ENCODE assay signal across 13 mouse cellular contexts in the genomic region with DNA sequence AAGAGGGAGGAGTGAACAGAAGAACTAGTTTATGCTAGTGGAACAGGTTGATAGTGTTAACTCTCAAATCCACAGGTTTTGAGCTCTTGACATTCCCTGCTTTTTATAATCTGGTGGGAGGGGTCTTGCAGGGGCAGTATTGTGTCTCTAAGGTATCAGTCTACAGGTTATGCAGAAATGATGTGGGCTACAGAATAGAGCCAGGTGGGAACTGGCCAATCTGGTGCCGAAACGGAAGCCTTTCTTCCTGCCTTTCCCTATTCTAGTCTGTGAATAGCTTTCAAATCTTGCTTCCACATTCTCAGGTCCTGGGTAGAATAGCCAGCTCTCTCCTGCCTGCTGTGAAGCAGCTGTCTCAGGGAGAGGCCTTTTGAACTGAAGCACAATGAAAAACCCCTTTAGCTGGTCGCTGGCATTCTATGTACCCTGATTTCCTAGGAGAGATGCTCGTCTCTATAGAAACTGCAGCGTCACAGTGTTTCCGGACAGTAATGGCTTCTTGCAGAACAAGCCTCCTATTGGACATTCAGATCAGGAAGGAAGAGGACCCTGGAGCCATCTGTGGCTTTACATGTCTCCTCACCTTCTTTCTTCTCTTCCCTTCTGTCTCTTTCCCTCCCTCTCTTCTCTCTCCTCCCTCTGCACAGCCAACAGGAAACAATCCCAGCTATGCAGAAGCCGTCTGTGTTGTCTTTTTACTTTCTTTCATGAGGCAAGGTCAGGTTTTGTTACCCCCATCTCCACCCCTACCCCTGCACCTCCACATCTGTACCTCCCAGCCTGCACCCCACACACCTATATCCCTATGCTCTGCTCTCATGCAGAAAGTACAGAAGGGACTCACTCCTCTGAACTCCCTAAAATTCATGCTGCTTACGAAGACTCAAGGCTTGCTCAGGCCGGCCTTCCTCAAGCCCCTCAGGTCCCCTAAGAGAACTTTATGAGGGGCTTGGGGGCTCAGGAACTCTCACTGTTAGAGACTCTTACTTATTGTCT.
A peak's percentile ranks its signal among the peaks of the same experiment; 100 is the strongest.
DNase-seq lines count a peak whose midpoint lies in the region; ATAC-seq and TF ChIP-seq lines count a peak whose summit lies in the region.
"Had no signal": no experiment of that assay in that cellular context is flagged by ENCODE, and none has a peak within 500 bp of the region (broad histone marks: within the 10 kb centered on the region; RNA-seq: fewer than 3 reads in every experiment).

No protein-coding gene starts in this region.

- no peaks in the 10 kb centered on the region for H3K9me3 ChIP-seq in embryonic facial prominence, embryonic 11.5 days (replicated peaks; ENCODE audit: control insufficient read depth, low read length)
- no peaks in the 10 kb centered on the region for H3K9me3 ChIP-seq in hindbrain, embryonic 14.5 days (ENCODE audit: control insufficient read depth, low read length)
- no peaks in the 10 kb centered on the region for H3K9me3 ChIP-seq in kidney, embryonic 15.5 days (replicated peaks)
- H3K9me3 ChIP-seq: limb, embryonic 12.5 days had no signal

- no peak for TF ChIP-seq POLR2A in brain, embryonic 14.5 days (IDR thresholded peaks at IDR 0.05; ENCODE audit: borderline replicate concordance, extremely low read depth, insufficient read depth, insufficient read length, poor library complexity, severe bottlenecking)
- TF ChIP-seq POLR2A in lung, adult 2 months (IDR thresholded peaks at IDR 0.05; ENCODE audit: borderline replicate concordance, extremely low read depth, low read depth, low read length) = no peak

- H3K4me2 ChIP-seq in embryonic facial prominence, embryonic 11.5 days (ENCODE audit: low read depth, low read length) = no peak overlapping the region
- 0 out of 2 replicates have a peak overlapping the region, but pooled peaks have one; percentile 3 for H3K4me2 ChIP-seq in hindbrain, embryonic 14.5 days (replicated peaks)
- no peak overlapping the region for H3K4me2 ChIP-seq in kidney, embryonic 15.5 days
- H3K4me2 ChIP-seq: limb, embryonic 12.5 days had no signal

- H3K27ac ChIP-seq in embryonic facial prominence, embryonic 11.5 days (replicated peaks; ENCODE audit: low read depth, low read length) = no peak overlapping the region
- H3K27ac ChIP-seq in hindbrain, embryonic 14.5 days = peak overlapping the region; percentile 67
- H3K27ac ChIP-seq in kidney, embryonic 15.5 days = no peak overlapping the region
- H3K27ac ChIP-seq: limb, embryonic 12.5 days had no signal

- H3K4me3 ChIP-seq in embryonic facial prominence, embryonic 11.5 days (ENCODE audit: low read depth, low read length) = no peak overlapping the region
- H3K4me3 ChIP-seq in hindbrain, embryonic 14.5 days (replicated peaks; ENCODE audit: low read length) = no peak overlapping the region
- no peak overlapping the region for H3K4me3 ChIP-seq in lung, adult 2 months (replicated peaks; ENCODE audit: extremely low read depth, low read depth, low read length)
- H3K4me3 ChIP-seq in kidney, embryonic 15.5 days (replicated peaks) = no peak overlapping the region
- H3K4me3 ChIP-seq: limb, embryonic 12.5 days had no signal

- H3K9ac ChIP-seq in embryonic facial prominence, embryonic 11.5 days (replicated peaks; ENCODE audit: low read length) = no peak overlapping the region
- peak overlapping the region; percentile 9; the same call in 1 of the 2 replicates for H3K9ac ChIP-seq in hindbrain, embryonic 14.5 days
- H3K9ac ChIP-seq in kidney, embryonic 15.5 days = no peak overlapping the region
- H3K9ac ChIP-seq: limb, embryonic 12.5 days had no signal

- peak; percentile 87 for DNase-seq in brain, embryonic 14.5 days (ENCODE audit: low read depth)
- peak; percentile 33 for DNase-seq in embryonic facial prominence, embryonic 11.5 days (ENCODE audit: low spot score)
- DNase-seq in hindbrain, embryonic 14.5 days (ENCODE audit: low spot score) = peak; percentile 44
- DNase-seq in neural tube, embryonic 10.5 days (ENCODE audit: extremely low spot score, low spot score) = peak; percentile 27
- no peak for DNase-seq in lung, adult 2 months
- no peak for DNase-seq in spleen, adult 12 weeks (ENCODE audit: low spot score)
- DNase-seq: adrenal gland, adult 2 months; cerebellum, adult 2 months; gastrocnemius, postnatal 25 days; thymus, adult 2 months had no signal

- H3K4me1 ChIP-seq in embryonic facial prominence, embryonic 11.5 days (ENCODE audit: control insufficient read depth, insufficient read depth, low read length) = peaks cover 5% of the 10 kb centered on the region; the same call in 1 of the 2 replicates
- H3K4me1 ChIP-seq in hindbrain, embryonic 14.5 days (replicated peaks; ENCODE audit: control insufficient read depth, insufficient read depth, low read length) = peaks cover 20% of the 10 kb centered on the region
- H3K4me1 ChIP-seq in lung, adult 2 months (ENCODE audit: control insufficient read depth, insufficient read depth, low read length) = no peaks in the 10 kb centered on the region
- H3K4me1 ChIP-seq in kidney, embryonic 15.5 days = no peaks in the 10 kb centered on the region

- ATAC-seq in embryonic facial prominence, embryonic 11.5 days (replicated peaks; ENCODE audit: insufficient number of reproducible peaks, low FRiP score, low TSS enrichment, low read depth) = 0 out of 2 replicates have a peak, but pooled peaks have one; percentile 41
- peak; percentile 81 for ATAC-seq in hindbrain, embryonic 14.5 days (ENCODE audit: low FRiP score)
- no peak for ATAC-seq in kidney, embryonic 15.5 days (replicated peaks; ENCODE audit: low FRiP score)

- no peaks in the 10 kb centered on the region for H3K27me3 ChIP-seq in embryonic facial prominence, embryonic 11.5 days (ENCODE audit: control insufficient read depth, insufficient read depth, low read length)
- H3K27me3 ChIP-seq in hindbrain, embryonic 14.5 days (ENCODE audit: control insufficient read depth, insufficient read depth, low read length) = no peaks in the 10 kb centered on the region
- H3K27me3 ChIP-seq in kidney, embryonic 15.5 days = no peaks in the 10 kb centered on the region
- H3K27me3 ChIP-seq: limb, embryonic 12.5 days had no signal

- TF ChIP-seq CTCF in brain, embryonic 14.5 days (IDR thresholded peaks at IDR 0.05; ENCODE audit: borderline replicate concordance, extremely low read depth, insufficient read depth, insufficient read length) = no peak
- no peak for TF ChIP-seq CTCF in lung, adult 2 months (IDR thresholded peaks at IDR 0.05; ENCODE audit: insufficient read depth, low read length)

- H3K36me3 ChIP-seq in embryonic facial prominence, embryonic 11.5 days (replicated peaks; ENCODE audit: control insufficient read depth, insufficient read depth, low read depth, low read length) = no peaks in the 10 kb centered on the region
- H3K36me3 ChIP-seq in hindbrain, embryonic 14.5 days (replicated peaks; ENCODE audit: control insufficient read depth, insufficient read depth) = no peaks in the 10 kb centered on the region
- no peaks in the 10 kb centered on the region for H3K36me3 ChIP-seq in kidney, embryonic 15.5 days
- H3K36me3 ChIP-seq: G1E; limb, embryonic 12.5 days had no signal

- WGBS in embryonic facial prominence, embryonic 11.5 days = 36% methylated on average over 9 of the region's 9 CpGs
- WGBS in hindbrain, embryonic 14.5 days = 19% methylated on average over 9 of the region's 9 CpGs
- WGBS in lung, adult 2 months = 72% methylated on average over 9 of the region's 9 CpGs
- WGBS in kidney, embryonic 15.5 days = 57% methylated on average over 9 of the region's 9 CpGs

Comparison
In these comparisons a context has a peak if more than half of its experiments do, and no peak if none do; other contexts are left out.
1. DNase-seq: peak in brain, embryonic 14.5 days (single experiment), embryonic facial prominence, embryonic 11.5 days (single experiment), hindbrain, embryonic 14.5 days (single experiment) and neural tube, embryonic 10.5 days (single experiment); none in lung, adult 2 months (single experiment) and spleen, adult 12 weeks (single experiment).